Mouse (Mus musculus): ENCODE measurements at regions not wholly inside any gene's neighbourhood (a gene's known extent, or its start where the extent isn't known, plus 50 kb on each side); places are given as distances from the start of the nearest gene placed in this dataset.

DNA sequence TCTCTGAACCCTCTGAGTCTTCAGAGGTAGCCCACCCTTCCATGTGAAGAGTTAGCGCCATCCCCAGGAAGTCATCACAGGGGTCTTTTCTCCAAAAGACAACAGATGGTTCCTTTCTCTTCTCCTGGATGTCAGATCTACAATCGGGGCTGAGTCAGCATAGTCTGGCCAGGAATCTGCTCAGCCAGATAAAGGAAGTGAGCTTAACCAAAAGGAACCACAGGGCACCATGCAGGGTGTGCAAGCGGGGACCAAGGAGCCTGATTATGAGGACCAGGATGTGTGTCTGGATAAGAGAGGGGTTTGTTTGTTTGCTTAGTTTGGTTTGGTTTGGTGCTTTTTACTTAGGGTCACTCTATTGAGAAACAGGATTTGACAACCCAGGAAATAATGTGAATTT lies 74.6 kb upstream of the Pcgf5 start:
- TF ChIP-seq CTCF (IDR thresholded peaks at IDR 0.05; ENCODE audit: borderline replicate concordance, insufficient read depth, low read length) (no peak), POLR2A (IDR thresholded peaks at IDR 0.05; ENCODE audit: low read depth, low read length) (no peak)

Data from embryonic fibroblast, embryonic 13.5 days (primary cell).